Mouse (Mus musculus) embryonic facial prominence, embryonic 13.5 days (tissue): Measurements from ENCODE around the gene Tmem229a. TPM values are rescaled to one million over a fixed set of nuclear protein-coding genes. Genes with fewer than 3 reads are reported as not detected.

Experiments
- ATAC-seq: fragments of 200-750 bp; cut with Nextera tagmentation; 2 replicates; pipeline ENCODE4 v1.8.0; 2017; ENCODE audit warnings: low read depth; ENCODE audit not compliant: insufficient number of reproducible peaks, insufficient read depth, low FRiP score, low TSS enrichment
- H3K27ac ChIP-seq: fragments of 300-500 bp; sonication (generic); 2 replicates; pipeline ENCODE4 v1.5.1; 2015; ENCODE audit warnings: moderate library complexity, mild to moderate bottlenecking, inconsistent platforms
- H3K27me3 ChIP-seq: fragments of 300-500 bp; sonication (generic); 2 replicates; pipeline ENCODE4 v1.6.1; 2015; ENCODE audit warnings: mild to moderate bottlenecking, inconsistent platforms
- H3K36me3 ChIP-seq: fragments of 300-500 bp; sonication (generic); 2 replicates; pipeline ENCODE4 v1.6.1; 2015; ENCODE audit warnings: mild to moderate bottlenecking, inconsistent platforms
- H3K4me1 ChIP-seq: fragments of 300-500 bp; sonication (generic); 2 replicates; pipeline ENCODE4 v1.6.1; 2015; ENCODE audit warnings: inconsistent platforms
- H3K4me2 ChIP-seq: fragments of 300-500 bp; sonication (generic); 2 replicates; pipeline ENCODE4 v1.6.1; 2015; ENCODE audit warnings: moderate library complexity, mild to moderate bottlenecking, inconsistent platforms
- H3K4me3 ChIP-seq: fragments of 300-500 bp; sonication (generic); 2 replicates; pipeline ENCODE4 v1.5.1; 2015; ENCODE audit warnings: mild to moderate bottlenecking, inconsistent platforms
- H3K9ac ChIP-seq: fragments of 300-500 bp; sonication (generic); 2 replicates; pipeline ENCODE4 v1.6.1; 2015; ENCODE audit warnings: mild to moderate bottlenecking, inconsistent platforms
- H3K9me3 ChIP-seq: fragments of 300-500 bp; sonication (generic); 2 replicates; pipeline ENCODE4 v1.6.1; 2016; ENCODE audit warnings: inconsistent platforms
- WGBS: fragments of 180-500 bp; shearing (Covaris S2); methylation state at CpG from one replicate; pipeline ENCODE4 v1.1.7; 2015; ENCODE audit warnings: mixed read lengths; 5-methylcytosine and 5-hydroxymethylcytosine counted together
- polyA plus RNA-seq: library from polyadenylated mRNA; unstranded; fragments of >200 nt; fragmentation: Nextera tagmentation; extraction: Ambion mirVana; gene quantifications from 2 replicates; pipeline ENCODE4 v1.2.1, GENCODE M21; 2015

Gene Tmem229a
- 1.4 and 1.5 TPM in 2 replicates for polyA plus RNA-seq

- Histone ChIP-seq H3K27ac (peak within 1 kb of the TSS; percentile 48), H3K4me1 (peaks cover 12% of the 10 kb centered on the region; the same call in 1 of the 2 replicates), H3K27me3 (peaks cover 23% of the 10 kb centered on the region), H3K9me3 (no peaks in the 10 kb centered on the region), H3K36me3 (no peaks in the 10 kb centered on the region), H3K4me3 (peak within 1 kb of the TSS; percentile 61), H3K9ac (peak within 1 kb of the TSS; percentile 76), H3K4me2 (peak within 1 kb of the TSS; percentile 98)
- peak; percentile 78 for ATAC-seq
- 2% methylated on average over 35 of the region's 46 CpGs for WGBS
These were observed at the start of gene Tmem229a for GRCm38 (mm10) chr6:24955946-24956585. TSS of gene Tmem229a (minus strand) at chr6:24956297.

GRCm38 (mm10) chr6:24993754-24994153, 37.7 kb upstream of the Tmem229a start:
- Histone ChIP-seq H3K27me3 (no peaks in the 10 kb centered on the region), H3K4me1 (no peaks in the 10 kb centered on the region), H3K36me3 (no peaks in the 10 kb centered on the region), H3K9me3 (no peaks in the 10 kb centered on the region), H3K27ac (no peak overlapping the region), H3K4me2 (no peak overlapping the region), H3K4me3 (no peak overlapping the region), H3K9ac (no peak overlapping the region)
- ATAC-seq = no peak
- WGBS = 53% methylated on average over 2 of the region's 2 CpGs

GRCm38 (mm10) chr6:24989836-24990235, 33.7 kb upstream of the Tmem229a start:
- Histone ChIP-seq H3K9ac (no peak overlapping the region), H3K4me3 (no peak overlapping the region), H3K36me3 (no peaks in the 10 kb centered on the region), H3K9me3 (no peaks in the 10 kb centered on the region), H3K4me2 (no peak overlapping the region), H3K27ac (no peak overlapping the region), H3K4me1 (no peaks in the 10 kb centered on the region), H3K27me3 (no peaks in the 10 kb centered on the region)
- ATAC-seq = no peak

- no peaks in the 10 kb centered on the region for H3K27me3 ChIP-seq
These were observed 20.1 kb upstream of the Tmem229a start for GRCm38 (mm10) chr6:24976176-24976575.

GRCm38 (mm10) chr6:24968471-24969223, 12.6 kb upstream of the Tmem229a start:
- no peak overlapping the region for H3K4me2 ChIP-seq
- H3K9me3 ChIP-seq = no peaks in the 10 kb centered on the region
- H3K27me3 ChIP-seq = no peaks in the 10 kb centered on the region
- 67% methylated on average over 3 of the region's 3 CpGs for WGBS
- no peak overlapping the region for H3K9ac ChIP-seq
- no peak overlapping the region for H3K27ac ChIP-seq
- no peaks in the 10 kb centered on the region for H3K4me1 ChIP-seq
- H3K4me3 ChIP-seq = no peak overlapping the region
- no peak for ATAC-seq
- no peaks in the 10 kb centered on the region for H3K36me3 ChIP-seq

More at GRCm38 (mm10) chr6:24976176-24976575, 20.1 kb upstream of the Tmem229a start:
- Histone ChIP-seq H3K9me3 (no peaks in the 10 kb centered on the region), H3K4me3 (no peak overlapping the region), H3K36me3 (no peaks in the 10 kb centered on the region), H3K27ac (no peak overlapping the region), H3K4me2 (no peak overlapping the region), H3K4me1 (no peaks in the 10 kb centered on the region), H3K9ac (no peak overlapping the region)
- WGBS = 50% methylated on average over 2 of the region's 2 CpGs
- no peak for ATAC-seq

- 87% methylated on average over 7 of the region's 7 CpGs for WGBS
- no peak overlapping the region for H3K4me3 ChIP-seq
- no peaks in the 10 kb centered on the region for H3K27me3 ChIP-seq
- H3K9me3 ChIP-seq = no peaks in the 10 kb centered on the region
- no peak overlapping the region for H3K9ac ChIP-seq
- no peak overlapping the region for H3K4me2 ChIP-seq
- H3K36me3 ChIP-seq = no peaks in the 10 kb centered on the region
- ATAC-seq = no peak
- no peak overlapping the region for H3K27ac ChIP-seq
- H3K4me1 ChIP-seq = no peaks in the 10 kb centered on the region
These were observed 11.6 kb upstream of the Tmem229a start for GRCm38 (mm10) chr6:24967726-24968125.

GRCm38 (mm10) chr6:24966010-24966682, 10.0 kb upstream of the Tmem229a start:
- Histone ChIP-seq H3K9me3 (no peaks in the 10 kb centered on the region), H3K9ac (no peak overlapping the region), H3K27ac (no peak overlapping the region), H3K4me2 (no peak overlapping the region), H3K27me3 (no peaks in the 10 kb centered on the region), H3K4me3 (no peak overlapping the region), H3K36me3 (no peaks in the 10 kb centered on the region), H3K4me1 (no peaks in the 10 kb centered on the region)
- WGBS = 63% methylated on average over 2 of the region's 2 CpGs
- no peak for ATAC-seq

GRCm38 (mm10) chr6:24963754-24964153, 7.7 kb upstream of the Tmem229a start:
- 58% methylated on average over 5 of the region's 5 CpGs for WGBS
- no peak overlapping the region for H3K9ac ChIP-seq
- ATAC-seq = no peak
- H3K4me2 ChIP-seq = no peak overlapping the region
- H3K27ac ChIP-seq = no peak overlapping the region
- no peaks in the 10 kb centered on the region for H3K27me3 ChIP-seq
- no peaks in the 10 kb centered on the region for H3K9me3 ChIP-seq
- H3K36me3 ChIP-seq = no peaks in the 10 kb centered on the region
- no peak overlapping the region for H3K4me3 ChIP-seq
- no peaks in the 10 kb centered on the region for H3K4me1 ChIP-seq

- Histone ChIP-seq H3K36me3 (no peaks in the 10 kb centered on the region), H3K9ac (peak overlapping the region; percentile 76; the same call in 1 of the 2 replicates), H3K9me3 (no peaks in the 10 kb centered on the region), H3K4me3 (peak overlapping the region; percentile 61), H3K4me1 (peaks cover 12% of the 10 kb centered on the region; the same call in 1 of the 2 replicates), H3K27ac (no peak overlapping the region), H3K27me3 (peaks cover 23% of the 10 kb centered on the region), H3K4me2 (peak overlapping the region; percentile 98)
- WGBS = 4% methylated on average over 5 of the region's 5 CpGs
- no peak; the same call in 1 of the 2 replicates for ATAC-seq
These were observed 483 bp upstream of the Tmem229a start for GRCm38 (mm10) chr6:24956586-24956973.

- Histone ChIP-seq H3K4me2 (peak overlapping the region; percentile 98), H3K36me3 (no peaks in the 10 kb centered on the region), H3K4me1 (peaks cover 12% of the 10 kb centered on the region; the same call in 1 of the 2 replicates), H3K9ac (peak overlapping the region; percentile 76), H3K4me3 (peak overlapping the region; percentile 61), H3K27ac (no peak overlapping the region; the same call in 1 of the 2 replicates), H3K9me3 (no peaks in the 10 kb centered on the region), H3K27me3 (peaks cover 23% of the 10 kb centered on the region)
- ATAC-seq = peak; percentile 65
- under 1% methylated on average over 91 of the region's 91 CpGs for WGBS
These were observed 759 bp downstream of the Tmem229a start for GRCm38 (mm10) chr6:24955131-24955945.

- ATAC-seq = no peak
- Histone ChIP-seq H3K4me1 (peaks cover 12% of the 10 kb centered on the region; the same call in 1 of the 2 replicates), H3K9me3 (no peaks in the 10 kb centered on the region), H3K27me3 (peaks cover 23% of the 10 kb centered on the region), H3K36me3 (no peaks in the 10 kb centered on the region), H3K9ac (no peak overlapping the region), H3K4me3 (no peak overlapping the region), H3K4me2 (no peak overlapping the region), H3K27ac (no peak overlapping the region)
- WGBS = 82% methylated on average over 5 of the region's 5 CpGs
These were observed 2.0 kb downstream of the Tmem229a start for GRCm38 (mm10) chr6:24954126-24954525.
